Mouse (Mus musculus) gastrocnemius, adult 8-10 months (tissue): ENCODE measurements around the gene Gm2974. TPM values are rescaled to one million over a fixed set of nuclear protein-coding genes. Genes with fewer than 3 reads are reported as not detected.
A peak's percentile ranks its signal among the peaks of the same experiment; 100 is the strongest.
"Not testable (repeated sequence)": the region's sequence is repeated elsewhere in the genome, so short reads cannot be mapped to it uniquely, and the experiment has no call there.

Source experiments
- DNase-seq, 2 experiments: peaks; one replicate each; pipeline ENCODE4 v3.0.0; 2022; ENCODE audit warnings: low spot score in 2 of 2
- total RNA-seq, 4 experiments: library from RNA; stranded (reverse); gene quantifications; 2 replicates each; pipeline ENCODE4 v1.2.4; 2022

Gene Gm2974
- not detected for total RNA-seq

GRCm38 (mm10) chr14:4182491-4183210 lies at the start of gene Gm2974:
Gene Gm2974 (plus strand): TSS chr14:4182576.
- peak in 1 of 2 experiments; percentile 2 for DNase-seq

DNA sequence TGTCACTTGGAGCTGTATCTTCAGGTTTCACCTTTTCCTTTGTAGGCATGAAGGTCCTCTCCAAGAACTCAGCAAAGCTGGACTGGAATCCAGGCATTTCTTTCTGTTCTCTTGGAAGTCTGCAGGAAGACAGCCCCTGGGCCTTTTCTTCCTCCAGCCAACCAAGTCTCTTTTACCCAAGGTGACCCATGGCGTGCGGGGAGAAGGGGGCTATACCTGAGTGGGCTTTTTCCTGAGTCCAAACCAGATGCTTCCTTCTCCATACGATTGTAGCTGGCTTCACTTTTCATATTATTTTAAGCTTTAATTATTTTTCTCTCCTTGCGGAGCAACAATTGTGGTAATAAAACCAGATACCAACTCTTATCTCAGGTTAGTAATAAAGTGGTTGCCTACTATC lies 40.7 kb upstream of the Gm2974 start:
- not testable (repeated sequence) for DNase-seq

GRCm38 (mm10) chr14:4164730-4165129 lies 17.6 kb upstream of the Gm2974 start, which contains the start of gene Gm3127:
Gene Gm3127 (plus strand): TSS chr14:4165030.
- not testable (repeated sequence) for DNase-seq

- not testable (repeated sequence) for DNase-seq
These were observed 346 bp upstream of the Gm2974 start for GRCm38 (mm10) chr14:4182030-4182429.

DNA sequence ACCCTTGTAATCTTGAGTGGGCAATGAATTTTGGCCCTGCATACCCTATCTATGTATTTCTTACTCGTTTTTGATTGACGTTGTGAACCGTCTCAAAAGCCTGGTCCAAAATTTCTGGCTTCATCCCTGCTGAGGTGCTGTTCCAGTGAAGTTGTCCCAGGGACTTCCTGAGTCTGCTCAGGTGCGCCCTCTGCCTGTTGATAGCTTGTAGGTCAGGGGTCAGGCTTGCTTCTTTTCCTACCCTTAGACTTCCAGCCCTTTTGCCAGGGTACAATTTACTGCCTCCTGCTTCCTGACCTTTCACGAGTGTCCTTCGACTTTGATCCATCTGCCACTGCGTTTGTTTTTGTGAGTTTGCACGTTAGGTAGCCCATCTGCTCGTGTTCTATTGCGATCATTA lies 999 bp downstream of the Gm2974 start:
- DNase-seq = not testable (repeated sequence)

- not testable (repeated sequence) for DNase-seq
These were observed 67.0 kb downstream of the Gm2974 start, which contains the start of gene Gm3138 for GRCm38 (mm10) chr14:4249331-4249730. Gene Gm3138 (plus strand): TSS chr14:4249631.

Other genes starting within 250 kb of the Gm2974 start
- gene Gm3095, start 219.0 kb upstream of the Gm2974 start, total RNA-seq = not detected
- gene Gm3099, start 184.2 kb upstream of the Gm2974 start, total RNA-seq = not detected
- gene Gm5796, start 158.6 kb upstream of the Gm2974 start, total RNA-seq = under 1 TPM in 1 of 4 experiments, not detected in 3; 0.38 TPM
- gene Gm3115, start 98.5 kb upstream of the Gm2974 start, total RNA-seq = not detected
- gene Gm8108, start 72.0 kb upstream of the Gm2974 start, total RNA-seq = under 1 TPM in 2 of 4 experiments, not detected in 2; 0.24 to 0.34 TPM
- gene Gm3127, start 17.5 kb upstream of the Gm2974 start, total RNA-seq = not detected
- gene Gm3138, start 67.1 kb downstream of the Gm2974 start, total RNA-seq = not detected
- not detected for gene Gm3149, start 134.7 kb downstream of the Gm2974 start, total RNA-seq
- gene 2610042L04Rik, start 152.2 kb downstream of the Gm2974 start, total RNA-seq = not detected
- not detected for gene Gm3159, start 214.9 kb downstream of the Gm2974 start, total RNA-seq
- under 1 TPM in 2 of 4 experiments, not detected in 2; 0.17 to 0.32 TPM for gene Gm3164, start 232.9 kb downstream of the Gm2974 start, total RNA-seq
- not detected for gene Gm3173, start 248.4 kb downstream of the Gm2974 start, total RNA-seq